Mouse (Mus musculus): ENCODE results near the gene Soat1. TPM values are rescaled to one million over a fixed set of nuclear protein-coding genes. Genes with fewer than 3 reads are reported as not detected.

Gene Soat1
- polyA plus RNA-seq, 1 experiment: 23.7 TPM

DNA sequence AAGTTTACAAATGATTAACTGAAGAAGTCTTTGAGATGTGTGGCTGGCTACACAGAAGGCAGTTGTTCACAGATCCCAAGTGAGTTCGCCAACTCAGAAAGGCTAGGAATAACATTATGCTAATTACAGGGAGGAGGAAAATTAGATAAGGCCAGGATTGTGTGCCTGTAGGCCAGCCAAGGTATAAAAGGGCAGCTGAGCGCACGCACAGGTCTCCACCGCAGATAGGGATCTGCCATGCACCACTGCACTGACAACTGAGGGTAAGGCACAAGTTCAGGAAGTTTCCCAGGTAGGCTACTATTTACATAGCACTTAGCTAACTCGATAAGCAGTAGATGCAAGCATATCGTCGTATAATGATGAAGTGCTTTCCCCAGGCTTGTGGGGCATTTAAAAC is 3.6 kb downstream of the Soat1 start:
- Histone ChIP-seq H3K36me3 (replicated peaks; ENCODE audit: low read length) (peaks cover 19% of the 10 kb centered on the region), H3K4me1 (peaks cover 39% of the 10 kb centered on the region), H3K27me3 (replicated peaks) (peaks cover 9% of the 10 kb centered on the region), H3K4me3 (replicated peaks) (peak overlapping the region; percentile 29), H3K9me3 (peaks cover 12% of the 10 kb centered on the region; the same call in 1 of the 2 replicates)
- no peak for TF ChIP-seq GATA1 (IDR thresholded peaks at IDR 0.05; ENCODE audit: borderline replicate concordance, low read length)
- TF ChIP-seq FLI1 (IDR thresholded peaks at IDR 0.05; ENCODE audit: low read length): no peak

DNA sequence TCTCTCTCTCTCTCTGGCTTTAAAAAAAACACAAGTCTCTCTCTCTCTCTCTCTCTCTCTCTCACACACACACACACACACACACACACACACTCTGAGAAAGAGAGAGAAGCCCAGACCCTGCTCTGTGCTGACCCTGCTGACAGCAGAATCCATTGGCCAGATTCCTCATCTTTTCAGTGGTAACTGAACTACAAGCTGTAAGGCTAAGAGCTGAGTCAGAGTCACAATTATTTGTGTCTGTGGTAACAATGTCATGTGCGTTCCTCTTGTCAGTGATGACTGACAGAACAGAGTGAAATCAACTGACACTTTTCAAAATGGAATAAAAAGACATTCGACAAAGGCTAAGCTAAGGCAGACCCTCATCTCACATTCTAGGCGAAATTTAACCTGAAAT is 5.6 kb downstream of the Soat1 start:
- Histone ChIP-seq H3K4me1 (peaks cover 30% of the 10 kb centered on the region), H3K4me3 (replicated peaks) (no peak overlapping the region), H3K27me3 (replicated peaks) (peaks cover 2% of the 10 kb centered on the region), H3K9me3 (peaks cover 12% of the 10 kb centered on the region; the same call in 1 of the 2 replicates), H3K36me3 (replicated peaks; ENCODE audit: low read length) (peaks cover 25% of the 10 kb centered on the region)
- no peak for TF ChIP-seq FLI1 (IDR thresholded peaks at IDR 0.05; ENCODE audit: low read length)
- TF ChIP-seq GATA1 (IDR thresholded peaks at IDR 0.05; ENCODE audit: borderline replicate concordance, low read length): no peak

- Histone ChIP-seq H3K36me3 (replicated peaks; ENCODE audit: low read length) (peaks cover 27% of the 10 kb centered on the region), H3K9me3 (peaks cover 12% of the 10 kb centered on the region; the same call in 1 of the 2 replicates), H3K27me3 (replicated peaks) (peaks cover 2% of the 10 kb centered on the region), H3K4me1 (peaks cover 33% of the 10 kb centered on the region), H3K4me3 (replicated peaks) (peak overlapping the region; percentile 29)
- TF ChIP-seq GATA1 (IDR thresholded peaks at IDR 0.05; ENCODE audit: borderline replicate concordance, low read length) (no peak), FLI1 (IDR thresholded peaks at IDR 0.05; ENCODE audit: low read length) (no peak)
Measured at GRCm38 (mm10) chr1:156467655-156468255, 6.4 kb downstream of the Soat1 start.

GRCm38 (mm10) chr1:156464963-156465362 is 9.2 kb downstream of the Soat1 start:
- H3K4me3 ChIP-seq (replicated peaks): no peak overlapping the region
- H3K27me3 ChIP-seq (replicated peaks): peaks cover 2% of the 10 kb centered on the region
- peaks cover 52% of the 10 kb centered on the region for H3K4me1 ChIP-seq
- TF ChIP-seq GATA1 (IDR thresholded peaks at IDR 0.05; ENCODE audit: borderline replicate concordance, low read length): no peak
- no peak for TF ChIP-seq FLI1 (IDR thresholded peaks at IDR 0.05; ENCODE audit: low read length)
- peaks cover 12% of the 10 kb centered on the region; the same call in 1 of the 2 replicates for H3K9me3 ChIP-seq
- H3K36me3 ChIP-seq (replicated peaks; ENCODE audit: low read length): peaks cover 27% of the 10 kb centered on the region

- H3K4me3 ChIP-seq (replicated peaks): no peak overlapping the region
- peaks cover 7% of the 10 kb centered on the region; the same call in 1 of the 2 replicates for H3K9me3 ChIP-seq
- TF ChIP-seq GATA1 (IDR thresholded peaks at IDR 0.05; ENCODE audit: borderline replicate concordance, low read length) (no peak), FLI1 (IDR thresholded peaks at IDR 0.05; ENCODE audit: low read length) (no peak)
- peaks cover 54% of the 10 kb centered on the region for H3K4me1 ChIP-seq
- H3K36me3 ChIP-seq (replicated peaks; ENCODE audit: low read length): peaks cover 23% of the 10 kb centered on the region
- H3K27me3 ChIP-seq (replicated peaks): peaks cover 2% of the 10 kb centered on the region
Measured at GRCm38 (mm10) chr1:156463981-156464853, 9.9 kb downstream of the Soat1 start.

GRCm38 (mm10) chr1:156462273-156462991 is 11.7 kb downstream of the Soat1 start:
- H3K36me3 ChIP-seq (replicated peaks; ENCODE audit: low read length): peaks cover 20% of the 10 kb centered on the region
- H3K4me3 ChIP-seq (replicated peaks): no peak overlapping the region
- peaks cover 56% of the 10 kb centered on the region for H3K4me1 ChIP-seq
- peaks cover 4% of the 10 kb centered on the region; the same call in 1 of the 2 replicates for H3K9me3 ChIP-seq
- TF ChIP-seq FLI1 (IDR thresholded peaks at IDR 0.05; ENCODE audit: low read length) (no peak), GATA1 (IDR thresholded peaks at IDR 0.05; ENCODE audit: borderline replicate concordance, low read length) (no peak)
- no peaks in the 10 kb centered on the region for H3K27me3 ChIP-seq (replicated peaks)

DNA sequence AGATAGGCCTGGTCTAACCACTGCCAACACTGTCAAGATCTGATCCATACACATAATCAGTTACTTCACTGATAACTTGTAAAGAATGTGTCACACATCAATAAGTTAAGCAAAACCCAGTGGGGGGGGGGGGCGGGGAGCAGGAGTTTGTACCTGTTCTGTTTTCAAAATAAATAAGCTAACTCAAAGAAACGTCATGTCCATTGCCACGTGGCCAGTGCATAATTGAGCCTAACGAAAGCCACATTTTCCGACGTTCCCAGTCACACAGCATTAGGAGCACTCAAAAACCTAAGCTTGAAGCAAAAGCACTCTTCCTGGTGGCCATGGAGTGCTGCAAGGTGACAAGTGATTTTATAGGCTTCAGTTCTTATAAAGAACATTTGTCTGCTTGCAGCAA is 13.1 kb downstream of the Soat1 start:
- Histone ChIP-seq H3K4me3 (replicated peaks) (no peak overlapping the region), H3K36me3 (replicated peaks; ENCODE audit: low read length) (peaks cover 20% of the 10 kb centered on the region), H3K4me1 (peaks cover 65% of the 10 kb centered on the region), H3K27me3 (replicated peaks) (no peaks in the 10 kb centered on the region), H3K9me3 (peaks cover 4% of the 10 kb centered on the region; the same call in 1 of the 2 replicates)
- no peak for TF ChIP-seq GATA1 (IDR thresholded peaks at IDR 0.05; ENCODE audit: borderline replicate concordance, low read length)
- no peak for TF ChIP-seq FLI1 (IDR thresholded peaks at IDR 0.05; ENCODE audit: low read length)

GRCm38 (mm10) chr1:156460216-156460615 is 13.9 kb downstream of the Soat1 start:
- Histone ChIP-seq H3K4me1 (peaks cover 74% of the 10 kb centered on the region), H3K9me3 (no peaks in the 10 kb centered on the region), H3K27me3 (replicated peaks) (no peaks in the 10 kb centered on the region), H3K36me3 (replicated peaks; ENCODE audit: low read length) (peaks cover 16% of the 10 kb centered on the region), H3K4me3 (replicated peaks) (peak overlapping the region; percentile 11)
- no peak for TF ChIP-seq FLI1 (IDR thresholded peaks at IDR 0.05; ENCODE audit: low read length)
- TF ChIP-seq GATA1 (IDR thresholded peaks at IDR 0.05; ENCODE audit: borderline replicate concordance, low read length): no peak

GRCm38 (mm10) chr1:156459690-156460089 is 14.4 kb downstream of the Soat1 start:
- Histone ChIP-seq H3K4me1 (peaks cover 79% of the 10 kb centered on the region), H3K36me3 (replicated peaks; ENCODE audit: low read length) (peaks cover 11% of the 10 kb centered on the region), H3K9me3 (no peaks in the 10 kb centered on the region), H3K27me3 (replicated peaks) (no peaks in the 10 kb centered on the region), H3K4me3 (replicated peaks) (peak overlapping the region; percentile 16)
- TF ChIP-seq FLI1 (IDR thresholded peaks at IDR 0.05; ENCODE audit: low read length): no peak
- no peak for TF ChIP-seq GATA1 (IDR thresholded peaks at IDR 0.05; ENCODE audit: borderline replicate concordance, low read length)
